Mouse (Mus musculus): ENCODE results near the gene A630076J17Rik.

The A630076J17Rik gene

GRCm38 (mm10) chr3:107229822-107230221, 592 bp upstream of the A630076J17Rik start:
- DNase-seq (ENCODE audit: low read depth, low spot score): no peak

- no peak for DNase-seq (ENCODE audit: low read depth, low spot score)
Observed at GRCm38 (mm10) chr3:107231202-107231601, 788 bp downstream of the A630076J17Rik start.

GRCm38 (mm10) chr3:107233351-107233813, 3.0 kb downstream of the A630076J17Rik start:
- peak; percentile 94 for DNase-seq (ENCODE audit: low read depth, low spot score)

GRCm38 (mm10) chr3:107233945-107234344, 3.5 kb downstream of the A630076J17Rik start:
- DNase-seq (ENCODE audit: low read depth, low spot score): no peak

- DNase-seq (ENCODE audit: low read depth, low spot score): no peak
Observed at GRCm38 (mm10) chr3:107238051-107238450, 7.6 kb downstream of the A630076J17Rik start.

- no peak for DNase-seq (ENCODE audit: low read depth, low spot score)
Observed at GRCm38 (mm10) chr3:107238471-107238980, 8.1 kb downstream of the A630076J17Rik start.

GRCm38 (mm10) chr3:107239607-107240006, 9.2 kb downstream of the A630076J17Rik start, which contains the start of gene Prok1:
Gene Prok1, minus strand, starts transcription at chr3:107239707.
- no peak for DNase-seq (ENCODE audit: low read depth, low spot score)

- DNase-seq (ENCODE audit: low read depth, low spot score): no peak
Observed at GRCm38 (mm10) chr3:107241389-107242094, 11.1 kb downstream of the A630076J17Rik start.

- no peak for DNase-seq (ENCODE audit: low read depth, low spot score)
Observed at GRCm38 (mm10) chr3:107246876-107247275, 16.5 kb downstream of the A630076J17Rik start.

GRCm38 (mm10) chr3:107249042-107249441, 18.6 kb downstream of the A630076J17Rik start:
- DNase-seq (ENCODE audit: low read depth, low spot score): no peak

GRCm38 (mm10) chr3:107250320-107250719, 19.9 kb downstream of the A630076J17Rik start:
- no peak for DNase-seq (ENCODE audit: low read depth, low spot score)

- no peak for DNase-seq (ENCODE audit: low read depth, low spot score)
Observed at GRCm38 (mm10) chr3:107252035-107252434, 21.6 kb downstream of the A630076J17Rik start.

- no peak for DNase-seq (ENCODE audit: low read depth, low spot score)
Observed at GRCm38 (mm10) chr3:107253925-107254324, 23.5 kb downstream of the A630076J17Rik start.

GRCm38 (mm10) chr3:107255992-107256391, 25.6 kb downstream of the A630076J17Rik start:
- DNase-seq (ENCODE audit: low read depth, low spot score): no peak

GRCm38 (mm10) chr3:107256724-107257123, 26.3 kb downstream of the A630076J17Rik start:
- no peak for DNase-seq (ENCODE audit: low read depth, low spot score)

- DNase-seq (ENCODE audit: low read depth, low spot score): no peak
Observed at GRCm38 (mm10) chr3:107257924-107258323, 27.5 kb downstream of the A630076J17Rik start.

- no peak for DNase-seq (ENCODE audit: low read depth, low spot score)
Observed at GRCm38 (mm10) chr3:107260956-107261850, 30.8 kb downstream of the A630076J17Rik start.

- DNase-seq (ENCODE audit: low read depth, low spot score): no peak
Observed at GRCm38 (mm10) chr3:107261851-107262165, 31.4 kb downstream of the A630076J17Rik start.

- DNase-seq (ENCODE audit: low read depth, low spot score): peak; percentile 28
Observed at GRCm38 (mm10) chr3:107266814-107267345, 36.5 kb downstream of the A630076J17Rik start.

GRCm38 (mm10) chr3:107272433-107272832, 42.0 kb downstream of the A630076J17Rik start:
- no peak for DNase-seq (ENCODE audit: low read depth, low spot score)

- peak; percentile 83 for DNase-seq (ENCODE audit: low read depth, low spot score)
Observed at GRCm38 (mm10) chr3:107273820-107274219, 43.4 kb downstream of the A630076J17Rik start.

- no peak for DNase-seq (ENCODE audit: low read depth, low spot score)
Observed at GRCm38 (mm10) chr3:107275351-107275750, 44.9 kb downstream of the A630076J17Rik start.
